Mouse (Mus musculus) kidney, postnatal 0 days (tissue): ENCODE results near the gene Gm5141. TPM values are rescaled to one million over a fixed set of nuclear protein-coding genes. Genes with fewer than 3 reads are reported as not detected.
"Not testable (repeated sequence)": the region's sequence is repeated elsewhere in the genome, so short reads cannot be mapped to it uniquely, and the experiment has no call there.

Source experiments
- ATAC-seq: fragments of 200-750 bp; cut with Nextera tagmentation; replicated peaks from 2 replicates; pipeline ENCODE4 v1.8.0; 2017; ENCODE audit warnings: low read depth, moderate number of reproducible peaks, moderate TSS enrichment, moderate library complexity; ENCODE audit not compliant: low FRiP score
- DNase-seq: peaks from one replicate; pipeline ENCODE4 v3.0.0-alpha.2; 2016; ENCODE audit warnings: low spot score
- H3K27ac ChIP-seq: fragments of 300-500 bp; sonication (generic); 2 replicates; pipeline ENCODE4 v1.5.1; 2014; ENCODE audit warnings: mild to moderate bottlenecking
- H3K27me3 ChIP-seq: fragments of 300-500 bp; sonication (generic); 2 replicates; pipeline ENCODE4 v1.6.1; 2014; ENCODE audit warnings: low read length, mixed read lengths; ENCODE audit not compliant: insufficient read depth
- H3K36me3 ChIP-seq: fragments of 300-500 bp; sonication (generic); 2 replicates; pipeline ENCODE4 v1.6.1; 2014; ENCODE audit warnings: low read length, mixed read lengths; ENCODE audit not compliant: insufficient read depth
- H3K4me1 ChIP-seq: fragments of 300-500 bp; sonication (generic); replicated peaks from 2 replicates; pipeline ENCODE4 v1.6.1; 2014; ENCODE audit warnings: antibody characterized with exemption, low read length, mixed read lengths; ENCODE audit not compliant: insufficient read depth
- H3K4me2 ChIP-seq: fragments of 300-500 bp; sonication (generic); 2 replicates; pipeline ENCODE4 v1.6.1; 2014; ENCODE audit warnings: mild to moderate bottlenecking, low read length, moderate library complexity, mixed read lengths
- H3K4me3 ChIP-seq: fragments of 300-500 bp; sonication (generic); replicated peaks from 2 replicates; pipeline ENCODE4 v1.5.1; 2014; ENCODE audit warnings: low read depth, low read length
- H3K9ac ChIP-seq: fragments of 300-500 bp; sonication (generic); 2 replicates; pipeline ENCODE4 v1.6.1; 2014; ENCODE audit warnings: low read depth, low read length
- H3K9me3 ChIP-seq: fragments of 300-500 bp; sonication (generic); replicated peaks from 2 replicates; pipeline ENCODE4 v1.6.1; 2016; ENCODE audit warnings: low read length, inconsistent platforms, mixed read lengths
- CTCF ChIP-seq: IDR thresholded peaks from 2 replicates; pipeline ENCODE4 v1.5.1; 2016; ENCODE audit warnings: antibody characterized with exemption, low read depth, mild to moderate bottlenecking, moderate library complexity
- WGBS: fragments of 180-500 bp; shearing (Covaris S2); extraction: QIAGEN DNeasy Blood & Tissue Kit; methylation state at CpG from one replicate; pipeline ENCODE4 v1.1.7; 2014; 5-methylcytosine and 5-hydroxymethylcytosine counted together
- microRNA counts: library from miRNA; unstranded; fragments of <30 nt; microRNA quantifications from one replicate; lab custom pipeline; 2015
- microRNA-seq: library from miRNA; unstranded; fragments of <30 nt; microRNA quantifications from one replicate; pipeline ENCODE4, GENCODE M21; 2016
- polyA plus RNA-seq: library from polyadenylated mRNA; unstranded; fragments of >200 nt; fragmentation: Nextera tagmentation; extraction: Ambion mirVana; gene quantifications from 2 replicates; pipeline ENCODE4 v1.2.1, GENCODE M21; 2015

Gm5141 gene
- polyA plus RNA-seq, 1 experiment from 2014 or later, result 6.7 TPM

DNA sequence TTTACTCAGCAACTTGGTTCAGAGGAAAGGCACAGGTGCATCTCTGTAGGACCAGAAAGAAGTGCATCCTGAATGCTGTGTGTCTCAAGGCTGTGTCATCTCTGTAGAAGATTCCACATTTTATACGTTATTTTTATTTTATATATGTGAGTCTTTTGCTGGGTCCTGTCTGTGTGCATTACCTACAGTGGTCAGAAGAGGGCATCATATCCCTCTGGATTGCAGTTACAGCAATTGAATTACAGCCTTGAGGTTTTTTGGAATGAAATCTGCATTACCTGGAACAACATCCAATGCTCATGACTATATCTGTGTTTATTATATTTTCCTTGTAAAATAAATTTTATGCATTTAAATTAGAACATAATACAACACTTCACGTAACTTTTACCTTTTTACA is 21.8 kb downstream of the Gm5141 start:
- H3K4me3 ChIP-seq, H3K36me3 ChIP-seq, H3K4me2 ChIP-seq, H3K27ac ChIP-seq, H3K9ac ChIP-seq, ATAC-seq, H3K4me1 ChIP-seq, H3K9me3 ChIP-seq, H3K27me3 ChIP-seq: not testable (repeated sequence)
- peak; percentile 72 for TF ChIP-seq CTCF
- DNase-seq, result peak; percentile 35
- WGBS, result 67% methylated on average over 2 of the region's 2 CpGs

- not testable (repeated sequence) for H3K27ac ChIP-seq, H3K27me3 ChIP-seq, H3K9ac ChIP-seq, H3K9me3 ChIP-seq, H3K4me1 ChIP-seq, H3K36me3 ChIP-seq
- ATAC-seq (peak; percentile 89), DNase-seq (peak; percentile 82)
- H3K4me3 ChIP-seq, result peak within 1 kb of the TSS; percentile 44
- H3K4me2 ChIP-seq, result peak within 1 kb of the TSS; percentile 53
- WGBS, result 11% methylated on average over 20 of the region's 20 CpGs
Observed at GRCm38 (mm10) chr13:62760432-62761415, 24.9 kb downstream of the Gm5141 start, which contains the start of gene Platr25. Gene Platr25 (minus strand): TSS chr13:62760709.

- no peak for TF ChIP-seq CTCF
- Histone ChIP-seq H3K36me3 (no peaks in the 10 kb centered on the region), H3K4me3 (no peak overlapping the region), H3K4me2 (no peak overlapping the region), H3K27me3 (no peaks in the 10 kb centered on the region), H3K9me3 (no peaks in the 10 kb centered on the region), H3K27ac (no peak overlapping the region), H3K4me1 (no peaks in the 10 kb centered on the region), H3K9ac (no peak overlapping the region)
- no peak for DNase-seq
- no peak for ATAC-seq
- WGBS, result 92% methylated on average over 2 of the region's 2 CpGs
Observed at GRCm38 (mm10) chr13:62733322-62733721, 52.3 kb downstream of the Gm5141 start.

MicroRNA genes within 50 kb of the gene (microRNA counts, 519-probe panel; counts per million panel counts)
- 330 counts per million, percentile 68 among the panel's probes with 10 or more counts for microRNA mmu-miR-713 (lab: Ali Mortazavi, UCI)

Small RNAs within 50 kb of the gene (microRNA-seq; reads per million reads assigned to microRNA genes)
- not detected for gene Gm24588
- not detected for gene Mir713

Other genes starting within 250 kb of the Gm5141 start
- gene Zfp935, start 227.3 kb downstream of the Gm5141 start, polyA plus RNA-seq, result 0.36 TPM in 1 of 2 replicates, not detected in the other
- 12.5 and 12.7 TPM in 2 replicates for gene Zfp934, start 214.6 kb downstream of the Gm5141 start, polyA plus RNA-seq
- 6.7 and 11.1 TPM in 2 replicates for gene 6720489N17Rik, start 161.6 kb downstream of the Gm5141 start, polyA plus RNA-seq
- gene Platr25, start 25.1 kb downstream of the Gm5141 start, polyA plus RNA-seq, result 18.6 and 19.1 TPM in 2 replicates
- gene Fbp2, start 72.6 kb upstream of the Gm5141 start, polyA plus RNA-seq, result 34.4 and 40.9 TPM in 2 replicates
- 479 and 621 TPM in 2 replicates for gene Fbp1, start 102.5 kb upstream of the Gm5141 start, polyA plus RNA-seq
- gene 2010111I01Rik, start 179.1 kb upstream of the Gm5141 start, polyA plus RNA-seq, result 146 and 153 TPM in 2 replicates